Mouse (Mus musculus) cerebellum, adult 2 months (tissue): ENCODE data around the gene Rab10.

Experiments
- CTCF ChIP-seq: fragments of 200-500 bp; IDR thresholded peaks from 2 replicates; pipeline ENCODE4 v1.5.1; 2011; ENCODE audit warnings: low read depth, mild to moderate bottlenecking, control low read depth, low read length, moderate library complexity, borderline replicate concordance; ENCODE audit not compliant: insufficient read depth
- POLR2A ChIP-seq: fragments of 200-500 bp; IDR thresholded peaks from 2 replicates; pipeline ENCODE4 v1.6.1; 2011; ENCODE audit warnings: low read length, control low read depth, borderline replicate concordance; ENCODE audit not compliant: insufficient read depth

DNA sequence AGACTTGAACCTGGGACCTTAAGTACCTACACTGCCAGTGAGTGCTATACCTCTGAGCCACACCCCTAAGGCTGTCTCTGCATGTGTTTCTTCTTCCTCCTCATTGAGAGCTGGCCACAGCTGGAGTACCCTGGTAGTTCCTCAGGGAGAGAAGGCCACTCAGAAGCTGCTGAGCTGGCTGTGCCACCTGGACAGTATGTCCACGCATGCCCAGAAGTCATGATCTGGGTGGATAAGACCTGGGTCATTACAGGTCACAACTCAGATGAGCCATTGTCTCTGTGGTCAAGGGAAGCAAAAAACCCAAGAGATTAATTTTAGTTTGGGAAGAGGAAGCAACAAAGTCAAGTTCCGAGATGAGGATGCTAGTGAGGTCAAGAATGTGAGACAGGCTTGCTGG, 34.4 kb upstream of the Rab10 start:
- no peak for TF ChIP-seq POLR2A
- TF ChIP-seq CTCF = no peak
